Mouse (Mus musculus) E14TG2a.4 (cell line): ENCODE data around the gene Cenpm.

ENCODE experiments used
- H3K27me3 ChIP-seq: 2 replicates; pipeline ENCODE4 v1.6.1; 2014; ENCODE audit warnings: low read length, control low read depth; ENCODE audit not compliant: insufficient read depth
- H3K36me3 ChIP-seq: 2 replicates; pipeline ENCODE4 v1.6.1; 2014; ENCODE audit warnings: low read length, control low read depth; ENCODE audit not compliant: insufficient read depth
- H3K4me1 ChIP-seq: replicated peaks from 2 replicates; pipeline ENCODE4 v1.6.1; 2014; ENCODE audit warnings: low read depth, low read length, control low read depth
- H3K4me3 ChIP-seq: replicated peaks from 2 replicates; pipeline ENCODE4 v1.5.1; 2014; ENCODE audit warnings: mild to moderate bottlenecking, low read length
- H3K9me3 ChIP-seq: 2 replicates; pipeline ENCODE4 v1.6.1; 2014; ENCODE audit warnings: low read length, control low read depth
- CTCF ChIP-seq: conservative IDR thresholded peaks from 2 replicates; pipeline ENCODE4 v1.5.1; 2014; ENCODE audit warnings: low read length
- NANOG ChIP-seq: IDR thresholded peaks from 2 replicates; pipeline ENCODE4 v1.6.1; 2014; ENCODE audit warnings: borderline replicate concordance, low read length, mixed read lengths
- POU5F1 ChIP-seq: IDR thresholded peaks from 2 replicates; pipeline ENCODE4 v1.6.1; 2014; ENCODE audit warnings: low read length, borderline replicate concordance

Gene Cenpm

GRCm38 (mm10) chr15:82231591-82232378 is 12.8 kb downstream of the Cenpm start:
- TF ChIP-seq CTCF (no peak), NANOG (no peak), POU5F1 (no peak)
- H3K4me3 ChIP-seq: no peak overlapping the region
- no peaks in the 10 kb centered on the region for H3K27me3 ChIP-seq
- peaks cover 84% of the 10 kb centered on the region for H3K4me1 ChIP-seq
- H3K36me3 ChIP-seq: peaks cover 51% of the 10 kb centered on the region
- no peaks in the 10 kb centered on the region for H3K9me3 ChIP-seq

DNA sequence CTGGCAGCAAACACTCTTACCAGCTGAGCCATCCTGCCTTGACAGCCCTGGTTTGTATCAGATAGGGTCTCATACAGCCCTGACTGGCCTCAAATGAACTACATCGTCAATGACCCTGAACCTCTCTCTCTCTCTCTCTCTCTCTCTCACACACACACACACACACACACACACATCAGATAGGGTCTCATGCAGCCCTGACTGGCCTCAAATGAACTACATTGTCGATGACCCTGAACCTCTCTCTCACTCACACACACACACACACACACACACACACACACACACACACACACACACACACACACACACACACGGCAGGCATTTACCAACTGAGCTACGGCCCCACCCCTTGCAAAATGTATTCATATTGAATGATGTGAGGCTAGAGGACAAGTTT is 13.4 kb downstream of the Cenpm start:
- no peak for TF ChIP-seq POU5F1
- no peak for TF ChIP-seq CTCF
- no peak for TF ChIP-seq NANOG
- Histone ChIP-seq H3K9me3 (no peaks in the 10 kb centered on the region), H3K4me3 (no peak overlapping the region), H3K27me3 (peaks cover 2% of the 10 kb centered on the region; the same call in 1 of the 2 replicates), H3K4me1 (peaks cover 79% of the 10 kb centered on the region), H3K36me3 (peaks cover 45% of the 10 kb centered on the region)

GRCm38 (mm10) chr15:82230098-82230611 is 14.4 kb downstream of the Cenpm start:
- Histone ChIP-seq H3K27me3 (peaks cover 11% of the 10 kb centered on the region), H3K9me3 (no peaks in the 10 kb centered on the region), H3K4me3 (peak overlapping the region; percentile 13; the same call in 1 of the 2 replicates), H3K4me1 (peaks cover 79% of the 10 kb centered on the region), H3K36me3 (peaks cover 35% of the 10 kb centered on the region)
- TF ChIP-seq NANOG: no peak
- TF ChIP-seq POU5F1: no peak
- TF ChIP-seq CTCF: no peak

DNA sequence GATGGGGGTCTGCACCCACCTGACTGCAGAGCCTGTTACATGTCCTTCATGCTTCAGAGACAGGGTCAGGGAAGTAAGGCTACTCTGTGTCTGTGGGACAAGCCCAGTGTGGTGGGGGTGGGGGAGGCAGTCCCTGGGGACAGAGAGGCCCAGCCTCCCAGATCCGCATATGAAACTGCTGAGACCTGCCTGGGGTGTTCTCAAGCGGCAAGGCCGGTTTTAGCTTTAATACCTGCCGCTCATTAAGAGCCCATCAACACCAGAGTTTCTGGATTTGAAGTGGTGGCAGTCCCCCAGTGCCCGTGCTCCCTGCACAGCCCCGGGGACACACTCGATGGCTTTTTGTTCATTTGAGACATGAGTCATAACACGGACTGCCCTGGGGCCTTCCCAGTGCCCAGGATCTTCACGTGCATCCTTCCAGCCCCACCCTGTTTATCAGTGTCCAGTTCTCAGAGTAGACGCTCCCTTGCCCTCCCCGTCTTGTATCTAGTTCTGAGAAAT is 15.0 kb downstream of the Cenpm start:
- Histone ChIP-seq H3K36me3 (peaks cover 29% of the 10 kb centered on the region), H3K9me3 (no peaks in the 10 kb centered on the region), H3K27me3 (peaks cover 17% of the 10 kb centered on the region), H3K4me1 (peaks cover 79% of the 10 kb centered on the region), H3K4me3 (peak overlapping the region; percentile 13; the same call in 1 of the 2 replicates)
- no peak for TF ChIP-seq NANOG
- TF ChIP-seq POU5F1: no peak
- no peak for TF ChIP-seq CTCF

- H3K4me3 ChIP-seq: no peak overlapping the region
- peaks cover 77% of the 10 kb centered on the region for H3K4me1 ChIP-seq
- H3K36me3 ChIP-seq: no peaks in the 10 kb centered on the region
- H3K9me3 ChIP-seq: no peaks in the 10 kb centered on the region
- TF ChIP-seq CTCF (no peak), NANOG (no peak), POU5F1 (no peak)
- peaks cover 41% of the 10 kb centered on the region for H3K27me3 ChIP-seq
Measured at GRCm38 (mm10) chr15:82225769-82226168, 18.8 kb downstream of the Cenpm start.

GRCm38 (mm10) chr15:82224602-82225215 is 19.8 kb downstream of the Cenpm start:
- H3K9me3 ChIP-seq: no peaks in the 10 kb centered on the region
- TF ChIP-seq POU5F1: no peak
- no peak for TF ChIP-seq CTCF
- no peak for TF ChIP-seq NANOG
- peaks cover 46% of the 10 kb centered on the region for H3K27me3 ChIP-seq
- H3K36me3 ChIP-seq: no peaks in the 10 kb centered on the region
- H3K4me1 ChIP-seq: peaks cover 76% of the 10 kb centered on the region
- H3K4me3 ChIP-seq: peak overlapping the region; percentile 75

DNA sequence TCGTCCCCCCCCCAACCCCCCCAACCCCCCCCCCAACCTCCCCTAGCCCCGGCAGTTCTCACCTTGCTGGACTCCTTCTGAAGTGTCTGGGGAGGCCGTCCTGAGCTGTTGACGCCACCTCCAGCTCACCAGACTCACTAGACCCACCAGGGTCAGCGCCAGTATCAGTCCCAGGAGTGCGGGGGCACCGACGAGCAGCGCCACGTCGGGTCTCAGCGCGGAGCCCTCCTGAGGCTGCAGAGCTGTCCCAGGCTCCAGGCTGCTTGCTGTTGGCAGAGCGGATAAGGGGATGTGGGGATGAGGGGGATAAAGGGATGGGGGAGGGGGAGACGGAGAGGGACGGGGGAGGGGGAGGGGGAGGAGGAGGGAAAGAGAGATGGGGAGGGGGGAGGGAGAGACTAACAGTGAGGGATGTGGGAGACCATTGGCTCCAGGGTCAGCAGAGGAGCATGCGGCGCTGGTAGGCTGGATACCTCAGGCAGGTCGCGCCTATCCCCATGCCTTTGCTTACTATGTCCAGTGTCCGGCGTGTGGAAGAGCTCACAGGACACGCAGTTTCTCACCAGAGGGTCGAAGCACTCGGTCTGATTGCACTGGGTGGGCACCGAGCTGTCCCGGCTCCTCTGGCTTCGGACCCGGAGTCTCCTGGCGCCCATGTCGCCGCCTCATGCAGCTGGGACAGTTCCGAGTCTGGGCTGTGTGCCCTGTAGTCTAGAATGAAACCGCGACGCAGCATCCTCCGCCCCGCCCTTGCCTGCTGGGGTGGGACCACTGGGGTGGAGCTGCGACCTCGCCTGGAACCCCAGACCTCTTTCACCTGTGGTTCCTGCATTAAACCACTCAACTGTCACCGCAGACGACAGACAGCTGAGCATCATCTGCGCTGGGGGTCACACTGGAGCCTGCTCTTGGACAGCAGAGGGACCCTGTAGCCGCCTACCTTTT is 20.6 kb downstream of the Cenpm start, which contains the start of gene Tnfrsf13c:
Gene Tnfrsf13c, minus strand, starts transcription at position 713 of the 945 bp plus-strand sequence.
- no peaks in the 10 kb centered on the region for H3K36me3 ChIP-seq
- no peak for TF ChIP-seq NANOG

More for the DNA sequence above, 20.6 kb downstream of the Cenpm start, which contains the start of gene Tnfrsf13c:
- H3K27me3 ChIP-seq: peaks cover 46% of the 10 kb centered on the region
- H3K4me1 ChIP-seq: peaks cover 76% of the 10 kb centered on the region
- peak within 1 kb of the TSS; percentile 75 for H3K4me3 ChIP-seq
- no peaks in the 10 kb centered on the region for H3K9me3 ChIP-seq
